Mouse (Mus musculus) embryonic facial prominence, embryonic 11.5 days (tissue): ENCODE results near the gene Polr3c. TPM values are rescaled to one million over a fixed set of nuclear protein-coding genes. Genes with fewer than 3 reads are reported as not detected.
A peak's percentile ranks its signal among the peaks of the same experiment; 100 is the strongest.
"Not testable (repeated sequence)": the region's sequence is repeated elsewhere in the genome, so short reads cannot be mapped to it uniquely, and the experiment has no call there.

Experiments
- ATAC-seq: fragments of 200-750 bp; cut with Nextera tagmentation; replicated peaks from 2 replicates; pipeline ENCODE4 v1.8.0; 2017; ENCODE audit warnings: low read depth; ENCODE audit not compliant: insufficient number of reproducible peaks, low FRiP score, low TSS enrichment
- DNase-seq: peaks from one replicate; pipeline ENCODE4 v3.0.0-alpha.2; 2015; ENCODE audit warnings: low spot score
- H3K27ac ChIP-seq: fragments of 300-500 bp; sonication (generic); replicated peaks from 2 replicates; pipeline ENCODE4 v1.5.1; 2014; ENCODE audit warnings: mild to moderate bottlenecking, low read depth, low read length, control low read depth
- H3K27me3 ChIP-seq: fragments of 300-500 bp; sonication (generic); 2 replicates; pipeline ENCODE4 v1.6.1; 2014; ENCODE audit warnings: mild to moderate bottlenecking, low read length, moderate library complexity, mixed read lengths; ENCODE audit not compliant: control insufficient read depth, insufficient read depth
- H3K36me3 ChIP-seq: fragments of 300-500 bp; sonication (generic); replicated peaks from 2 replicates; pipeline ENCODE4 v1.6.1; 2014; ENCODE audit warnings: low read depth, mild to moderate bottlenecking, low read length, moderate library complexity, mixed read lengths; ENCODE audit not compliant: control insufficient read depth, insufficient read depth
- H3K4me1 ChIP-seq: fragments of 300-500 bp; sonication (generic); 2 replicates; pipeline ENCODE4 v1.6.1; 2014; ENCODE audit warnings: low read length, mixed read lengths; ENCODE audit not compliant: control insufficient read depth, insufficient read depth
- H3K4me2 ChIP-seq: fragments of 300-500 bp; sonication (generic); 2 replicates; pipeline ENCODE4 v1.6.1; 2014; ENCODE audit warnings: low read depth, mild to moderate bottlenecking, control low read depth, low read length, moderate library complexity
- H3K4me3 ChIP-seq: fragments of 300-500 bp; sonication (generic); 2 replicates; pipeline ENCODE4 v1.5.1; 2014; ENCODE audit warnings: low read depth, low read length, control low read depth
- H3K9ac ChIP-seq: fragments of 300-500 bp; sonication (generic); replicated peaks from 2 replicates; pipeline ENCODE4 v1.6.1; 2014; ENCODE audit warnings: mild to moderate bottlenecking, control low read depth, low read length
- H3K9me3 ChIP-seq: fragments of 300-500 bp; sonication (generic); replicated peaks from 2 replicates; pipeline ENCODE4 v1.6.1; 2016; ENCODE audit warnings: mild to moderate bottlenecking, low read length, inconsistent platforms, mixed read lengths; ENCODE audit not compliant: control insufficient read depth
- WGBS: fragments of 180-500 bp; shearing (Covaris S2); extraction: QIAGEN DNeasy Blood & Tissue Kit; methylation state at CpG from one replicate; pipeline ENCODE4 v1.1.7; 2014; 5-methylcytosine and 5-hydroxymethylcytosine counted together
- polyA plus RNA-seq: library from polyadenylated mRNA; unstranded; fragments of >200 nt; fragmentation: Nextera tagmentation; extraction: Ambion mirVana; gene quantifications from 2 replicates; pipeline ENCODE4 v1.2.1, GENCODE M21; 2014

The Polr3c gene
- polyA plus RNA-seq, 1 experiment from 2014 or later, result 35.9 TPM

DNA sequence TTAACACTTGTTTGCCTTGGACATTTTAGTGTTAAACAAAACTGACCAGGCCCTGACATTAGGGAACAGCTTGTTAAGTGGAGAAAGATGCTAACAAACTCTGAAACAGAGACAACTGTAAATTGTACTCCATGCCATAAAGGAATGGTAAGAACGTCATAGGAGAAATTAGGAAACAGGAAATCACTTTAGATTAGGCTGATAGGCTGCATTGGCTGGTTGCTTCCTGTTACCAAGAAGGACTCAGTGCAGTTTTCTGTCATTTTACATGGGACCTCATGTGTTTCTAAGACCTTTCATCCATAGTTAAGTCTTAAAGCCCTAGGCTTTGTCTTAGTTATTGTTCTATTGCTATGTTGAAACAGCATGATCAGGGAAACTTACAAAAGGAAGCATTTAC is 19.4 kb upstream of the Polr3c start:
- peak; percentile 12 for DNase-seq
- WGBS, result 43% methylated on average over 1 of the region's 1 CpGs
- Histone ChIP-seq H3K4me1 (no peaks in the 10 kb centered on the region), H3K27ac (no peak overlapping the region), H3K9me3 (no peaks in the 10 kb centered on the region), H3K4me3 (no peak overlapping the region), H3K36me3 (no peaks in the 10 kb centered on the region), H3K4me2 (no peak overlapping the region), H3K9ac (no peak overlapping the region), H3K27me3 (no peaks in the 10 kb centered on the region)
- ATAC-seq, result no peak

DNA sequence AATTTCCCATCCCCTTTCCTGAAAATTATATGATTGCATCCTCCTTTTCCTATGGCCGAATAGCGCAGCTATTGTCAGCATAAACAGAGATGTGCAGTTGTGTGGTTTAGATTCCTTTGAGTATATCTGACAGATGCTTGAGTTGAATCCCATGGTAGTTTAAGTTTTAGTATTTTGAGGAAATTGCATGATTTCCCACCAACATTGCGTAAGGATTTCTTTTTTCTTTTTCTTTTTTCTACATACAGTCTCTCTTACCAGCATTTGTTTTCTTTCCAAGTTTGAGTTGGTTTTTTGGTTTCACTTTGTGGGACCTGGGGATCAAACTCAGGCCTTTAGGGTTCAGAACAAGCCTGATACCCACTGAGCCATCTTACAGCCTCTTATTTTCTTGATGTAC is 16.9 kb upstream of the Polr3c start:
- DNase-seq (no peak), ATAC-seq (no peak)
- 91% methylated on average over 3 of the region's 3 CpGs for WGBS
- no peaks in the 10 kb centered on the region for H3K4me1 ChIP-seq
- no peak overlapping the region for H3K9ac ChIP-seq
- H3K4me3 ChIP-seq, result no peak overlapping the region
- H3K4me2 ChIP-seq, result no peak overlapping the region
- no peaks in the 10 kb centered on the region for H3K9me3 ChIP-seq
- no peaks in the 10 kb centered on the region for H3K36me3 ChIP-seq
- H3K27me3 ChIP-seq, result no peaks in the 10 kb centered on the region
- no peak overlapping the region for H3K27ac ChIP-seq

DNA sequence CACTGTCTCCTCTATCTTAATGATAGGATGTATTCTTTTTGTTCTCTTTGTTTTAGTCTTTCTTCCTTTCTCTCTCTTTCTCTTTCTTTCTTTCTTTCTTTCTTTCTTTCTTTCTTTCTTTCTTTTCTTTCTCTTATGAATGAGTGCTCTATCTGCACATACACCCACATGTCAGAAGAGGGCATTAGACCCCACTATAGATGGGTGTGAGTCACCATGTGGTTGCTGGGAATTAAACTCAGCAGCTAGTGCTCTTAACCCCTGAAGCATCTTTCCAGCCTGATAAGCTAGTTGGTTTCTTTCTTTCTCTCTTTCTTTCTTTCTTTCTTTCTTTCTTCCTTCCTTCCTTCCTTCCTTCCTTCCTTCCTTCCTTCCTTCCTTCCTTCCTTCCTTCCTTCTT is 12.9 kb upstream of the Polr3c start:
- H3K4me3 ChIP-seq, DNase-seq, H3K36me3 ChIP-seq, H3K9ac ChIP-seq, H3K27me3 ChIP-seq, H3K4me2 ChIP-seq, H3K27ac ChIP-seq, H3K4me1 ChIP-seq, H3K9me3 ChIP-seq, ATAC-seq: not testable (repeated sequence)

DNA sequence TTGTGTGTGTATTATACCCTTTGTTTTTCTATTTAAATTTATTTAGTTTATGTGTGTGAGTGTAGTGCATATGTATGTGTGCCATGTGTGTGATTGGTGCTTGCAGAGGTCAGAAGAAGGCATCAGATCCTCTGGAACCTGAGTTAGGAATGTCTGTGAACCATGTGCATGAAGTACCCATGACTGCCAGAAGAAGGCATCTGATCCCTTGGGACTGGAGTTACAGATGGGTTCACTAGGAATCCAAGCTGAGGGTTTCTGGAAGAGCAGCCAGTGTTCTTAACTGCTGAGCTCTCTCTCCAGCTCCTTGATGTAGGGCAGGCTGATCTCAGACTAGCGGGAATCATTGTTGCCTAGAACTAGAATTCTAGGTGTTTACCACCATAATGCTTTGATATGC is 10.6 kb upstream of the Polr3c start:
- H3K27me3 ChIP-seq, result no peaks in the 10 kb centered on the region
- H3K4me3 ChIP-seq, result no peak overlapping the region
- H3K4me1 ChIP-seq, result no peaks in the 10 kb centered on the region
- ATAC-seq, result no peak
- no peak for DNase-seq
- H3K36me3 ChIP-seq, result no peaks in the 10 kb centered on the region
- H3K9ac ChIP-seq, result no peak overlapping the region
- WGBS, result 76% methylated on average over 1 of the region's 1 CpGs
- no peaks in the 10 kb centered on the region for H3K9me3 ChIP-seq
- no peak overlapping the region for H3K4me2 ChIP-seq
- no peak overlapping the region for H3K27ac ChIP-seq

DNA sequence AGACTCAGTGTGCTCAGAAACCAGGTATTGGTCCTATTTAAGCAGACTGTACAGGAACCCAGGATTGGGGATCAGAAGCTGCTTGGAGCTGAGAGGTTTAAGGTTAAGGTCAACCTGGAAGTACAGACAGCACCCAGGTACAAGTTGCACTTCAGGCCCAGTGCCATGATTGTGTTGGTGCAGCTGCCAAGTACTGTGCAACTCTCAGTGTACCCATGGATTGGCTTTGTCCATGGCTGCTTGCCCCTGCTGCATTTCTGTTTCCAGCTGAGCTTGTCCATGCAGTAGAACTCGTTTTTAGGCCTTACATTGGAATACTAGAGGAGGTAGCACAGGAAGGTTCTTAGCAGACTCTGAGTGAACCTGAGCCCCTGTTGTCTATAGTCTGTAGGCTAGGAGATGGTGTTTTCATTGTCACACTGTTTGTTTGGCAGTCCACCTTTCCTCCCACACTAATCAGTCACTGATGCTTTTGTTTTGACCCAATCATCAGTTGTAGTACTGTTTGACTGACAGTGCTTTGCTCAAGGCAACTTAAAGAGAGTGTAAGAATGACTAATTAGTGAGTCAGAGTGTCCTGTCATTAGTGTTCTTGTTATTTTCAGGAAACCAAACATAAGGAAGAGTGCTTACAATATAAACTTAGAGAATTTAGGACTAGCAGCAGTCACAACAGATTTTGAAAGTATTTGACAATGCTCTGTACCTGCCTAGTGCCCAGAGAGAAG is 9.7 kb upstream of the Polr3c start:
- H3K4me2 ChIP-seq, result no peak overlapping the region
- H3K36me3 ChIP-seq, result no peaks in the 10 kb centered on the region
- no peaks in the 10 kb centered on the region for H3K27me3 ChIP-seq
- 53% methylated on average over 1 of the region's 1 CpGs for WGBS
- no peak overlapping the region for H3K4me3 ChIP-seq
- H3K27ac ChIP-seq, result no peak overlapping the region
- H3K4me1 ChIP-seq, result no peaks in the 10 kb centered on the region
- H3K9me3 ChIP-seq, result no peaks in the 10 kb centered on the region
- DNase-seq, result no peak
- ATAC-seq, result no peak
- H3K9ac ChIP-seq, result no peak overlapping the region

DNA sequence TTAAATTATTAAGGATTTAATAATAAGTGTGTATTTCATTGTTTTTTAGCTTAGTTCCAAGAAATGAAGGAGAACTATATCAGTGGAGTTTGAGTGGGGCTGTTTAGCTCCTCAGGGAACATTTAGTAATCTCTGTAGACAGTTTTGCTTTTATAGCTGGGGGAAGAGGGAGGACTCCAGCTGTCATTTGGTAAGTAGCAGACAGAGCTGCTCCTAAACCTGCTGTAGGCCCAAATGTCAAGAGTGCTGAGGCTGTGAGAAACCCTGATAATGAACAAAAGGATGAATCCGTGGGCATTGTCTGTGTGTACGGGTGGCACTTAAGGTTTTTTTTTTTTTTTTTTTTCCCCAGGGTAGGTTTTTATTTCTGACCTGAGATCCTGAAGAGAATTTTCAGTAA is 7.8 kb upstream of the Polr3c start:
- DNase-seq (no peak), ATAC-seq (no peak)
- H3K4me2 ChIP-seq, result no peak overlapping the region
- H3K9me3 ChIP-seq, result no peaks in the 10 kb centered on the region
- no peak overlapping the region for H3K9ac ChIP-seq
- H3K27ac ChIP-seq, result no peak overlapping the region
- 91% methylated on average over 2 of the region's 2 CpGs for WGBS
- H3K36me3 ChIP-seq, result no peaks in the 10 kb centered on the region
- no peaks in the 10 kb centered on the region for H3K27me3 ChIP-seq
- H3K4me1 ChIP-seq, result no peaks in the 10 kb centered on the region
- no peak overlapping the region for H3K4me3 ChIP-seq

DNA sequence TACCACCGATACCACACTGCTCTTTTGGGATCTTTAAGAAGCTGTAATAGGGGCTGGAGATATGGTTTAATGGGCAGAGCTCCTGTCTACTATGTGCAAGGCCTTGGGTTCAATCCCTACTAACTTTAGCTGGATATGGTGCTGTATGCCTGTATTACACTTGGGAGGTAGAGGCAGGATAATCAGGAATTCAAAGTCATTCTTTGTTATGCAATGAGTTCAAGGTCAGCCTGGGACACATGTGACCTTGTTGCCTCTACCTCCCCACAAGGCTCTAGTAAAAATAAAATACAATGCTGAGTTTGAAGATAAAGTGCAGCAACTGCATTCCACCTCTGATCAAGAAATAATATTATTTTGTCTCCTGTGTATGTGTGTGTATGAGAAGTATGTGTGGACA is 6.6 kb upstream of the Polr3c start:
- Histone ChIP-seq H3K9me3 (no peaks in the 10 kb centered on the region), H3K4me1 (no peaks in the 10 kb centered on the region), H3K27ac (no peak overlapping the region), H3K27me3 (no peaks in the 10 kb centered on the region), H3K9ac (no peak overlapping the region), H3K4me3 (no peak overlapping the region), H3K4me2 (no peak overlapping the region), H3K36me3 (no peaks in the 10 kb centered on the region)
- DNase-seq (no peak), ATAC-seq (no peak)
- 86% methylated on average over 1 of the region's 1 CpGs for WGBS

DNA sequence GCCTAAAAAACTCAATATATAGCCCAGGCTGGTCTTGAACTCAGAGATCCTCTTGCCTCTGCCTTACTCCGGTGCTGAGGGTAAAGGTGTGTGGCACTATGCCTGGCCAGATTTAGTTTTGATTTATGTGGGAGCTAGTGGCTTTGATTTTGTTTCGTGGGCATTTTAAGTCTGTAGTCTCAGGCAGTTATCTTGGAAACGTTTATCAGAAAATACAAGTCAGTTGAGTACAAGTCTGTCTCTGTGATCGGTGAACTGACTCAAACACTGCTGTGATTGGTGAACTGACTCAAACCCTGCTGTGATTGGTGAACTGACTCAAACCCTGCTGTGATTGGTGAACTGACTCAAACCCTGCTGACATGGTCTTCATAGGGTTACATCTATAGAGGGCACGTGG is 3.4 kb upstream of the Polr3c start:
- ATAC-seq (no peak), DNase-seq (no peak)
- H3K9me3 ChIP-seq, result no peaks in the 10 kb centered on the region
- WGBS, result 77% methylated on average over 5 of the region's 5 CpGs
- H3K4me3 ChIP-seq, result no peak overlapping the region
- H3K9ac ChIP-seq, result no peak overlapping the region
- H3K27me3 ChIP-seq, result no peaks in the 10 kb centered on the region
- no peaks in the 10 kb centered on the region for H3K4me1 ChIP-seq
- no peaks in the 10 kb centered on the region for H3K36me3 ChIP-seq
- H3K27ac ChIP-seq, result no peak overlapping the region
- no peak overlapping the region for H3K4me2 ChIP-seq
